Mouse (Mus musculus) myocyte (in vitro differentiated cells): ENCODE data around the gene Uba52.

Source experiments
- CEBPB ChIP-seq: IDR thresholded peaks from 2 replicates; pipeline ENCODE4 v1.6.1; 2011; ENCODE audit warnings: mild to moderate bottlenecking, moderate library complexity; ENCODE audit not compliant: poor library complexity, insufficient read depth, severe bottlenecking
- E2F4 ChIP-seq: IDR thresholded peaks from one replicate; pipeline ENCODE4 v1.6.1; 2011; ENCODE audit warnings: mild to moderate bottlenecking, control low read depth, moderate library complexity; ENCODE audit not compliant: insufficient read depth
- MAX ChIP-seq: IDR thresholded peaks from one replicate; pipeline ENCODE4 v1.6.1; 2011; ENCODE audit warnings: low read depth, mild to moderate bottlenecking, control low read depth
- MYOD1 ChIP-seq, 3 experiments: IDR thresholded peaks; one replicate each; pipeline ENCODE4 v1.6.1; 2011; ENCODE audit warnings: control low read depth in 2 of 3, low read depth in 2 of 3, mild to moderate bottlenecking in 2 of 3, moderate library complexity in 1 of 3; ENCODE audit not compliant: insufficient read length in 2 of 3, control insufficient read depth in 1 of 3
- MYOG ChIP-seq, 3 experiments: IDR thresholded peaks; one replicate each; pipeline ENCODE4 v1.6.1; 2011; ENCODE audit warnings: control low read depth in 2 of 3, low read depth in 2 of 3, mild to moderate bottlenecking in 2 of 3; ENCODE audit not compliant: insufficient read length in 2 of 3, control insufficient read depth in 1 of 3, insufficient read depth in 1 of 3
- POLR2A ChIP-seq: IDR thresholded peaks from one replicate; pipeline ENCODE4 v1.6.1; 2011; ENCODE audit warnings: low read depth, mild to moderate bottlenecking, control low read depth, moderate library complexity; ENCODE audit not compliant: insufficient read length
- POLR2AphosphoS2 ChIP-seq: IDR thresholded peaks from one replicate; pipeline ENCODE4 v1.6.1; 2011; ENCODE audit warnings: low read depth, control low read depth; ENCODE audit not compliant: insufficient read length
- SRF ChIP-seq: IDR thresholded peaks from one replicate; pipeline ENCODE4 v1.6.1; 2011; ENCODE audit warnings: low read depth; ENCODE audit not compliant: control insufficient read depth, insufficient read length
- TCF3 ChIP-seq: IDR thresholded peaks from one replicate; pipeline ENCODE4 v1.6.1; 2011; ENCODE audit warnings: low read depth, control low read depth; ENCODE audit not compliant: insufficient read length
- USF1 ChIP-seq: IDR thresholded peaks from one replicate; pipeline ENCODE4 v1.6.1; 2011; ENCODE audit warnings: low read depth, mild to moderate bottlenecking, control low read depth, moderate library complexity

DNA sequence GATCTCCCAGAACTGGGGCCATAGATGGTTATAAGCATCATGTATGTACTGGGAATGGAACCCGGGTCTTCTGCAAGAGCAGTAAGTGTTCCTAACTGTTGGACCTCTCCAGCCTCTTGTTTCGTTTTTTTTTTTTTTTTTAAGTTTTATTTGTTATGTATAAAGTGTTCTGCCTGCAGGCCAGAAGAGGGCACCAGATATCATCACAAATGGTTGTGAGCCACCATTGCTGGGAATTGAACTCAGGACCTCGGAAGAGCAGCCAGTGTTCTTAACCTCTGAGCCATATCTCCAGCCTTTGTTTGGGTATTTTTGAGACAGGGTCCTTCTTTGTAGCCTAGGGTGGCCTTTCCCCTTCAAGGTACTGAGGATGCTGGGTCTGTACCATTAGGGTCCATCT lies 48.4 kb upstream of the Uba52 start:
- TF ChIP-seq POLR2A (no peak), E2F4 (no peak), MAX (no peak), CEBPB (no peak), USF1 (no peak), SRF (no peak), MYOD1 (IDR thresholded peaks at IDR 0.05; ENCODE audit: control insufficient read depth in 1 of 3, insufficient read length in 2 of 3, low read depth in 2 of 3) (no peak), POLR2AphosphoS2 (no peak), MYOG (IDR thresholded peaks at IDR 0.05; ENCODE audit: control insufficient read depth in 1 of 3, insufficient read depth in 1 of 3, insufficient read length in 2 of 3, low read depth in 2 of 3) (no peak), TCF3 (no peak)
